Mouse (Mus musculus) urinary bladder, postnatal 36 days (tissue): ENCODE results near the gene Gm9913.

Source experiments
- DNase-seq, 2 experiments: peaks; one replicate each; pipeline ENCODE4 v3.0.0; 2022; ENCODE audit warnings: low spot score in 2 of 2, mixed read lengths in 1 of 2

The Gm9913 gene

DNA sequence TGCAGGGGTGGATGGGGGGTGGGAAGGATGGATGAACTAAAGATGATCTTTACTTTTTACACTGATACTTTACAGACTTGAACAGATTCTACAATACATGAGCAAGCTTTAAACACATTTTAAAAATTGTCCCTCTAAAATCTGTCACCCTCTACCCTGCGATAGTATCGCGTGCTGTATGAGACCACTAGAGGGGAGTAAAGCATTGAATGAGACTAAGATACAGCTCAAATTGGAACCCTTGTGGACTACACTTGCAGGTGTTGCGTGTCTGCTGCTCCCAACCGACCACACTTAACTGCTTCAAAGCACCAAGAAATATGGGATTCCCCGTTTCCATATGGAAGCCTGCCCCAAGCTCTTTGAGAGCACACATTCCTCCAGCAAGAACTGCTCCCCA is 50.9 kb downstream of the Gm9913 start:
- no peak for DNase-seq
